9 mouse cellular contexts compared by ENCODE assay signal in genomic region chr4:45820074-45820830, GRCm38 (mm10). TPM values are rescaled to one million over a fixed set of nuclear protein-coding genes. Genes with fewer than 3 reads are reported as not detected.
A peak's percentile ranks its signal among the peaks of the same experiment; 100 is the strongest.
DNase-seq lines count a peak whose midpoint lies in the region; ATAC-seq lines count a peak whose summit lies in the region.
"Had no signal": no experiment of that assay in that cellular context is flagged by ENCODE, and none has a peak within 500 bp of the region (broad histone marks: within the 10 kb centered on the region; RNA-seq: fewer than 3 reads in every experiment).

No protein-coding gene starts in this region.

- peak; percentile 47 for DNase-seq in 3134 (ENCODE audit: extremely low read depth, insufficient read length, low spot score)
- peak; percentile 77 for DNase-seq in R1 (ENCODE audit: low read depth, low spot score)
- peak; percentile 81 for DNase-seq in embryonic facial prominence, embryonic 10.5 days (ENCODE audit: low spot score)
- peak; percentile 32 to 46 for DNase-seq in heart, adult 9 months (ENCODE audit: low spot score in 2 of 2)
- DNase-seq in lung, adult 18-20 months = peak; percentile 31 to 43
- peak; percentile 65 for DNase-seq in ovary, postnatal 14 days (ENCODE audit: low spot score)
- peak; percentile 72 for DNase-seq in thymus, postnatal 14 days

- H3K4me3 ChIP-seq in embryonic facial prominence, embryonic 10.5 days = peak overlapping the region; percentile 47
- H3K4me3 ChIP-seq in kidney, embryonic 16.5 days (ENCODE audit: low read length) = no peak overlapping the region
- H3K4me3 ChIP-seq: erythroblast, embryonic 14.5 days had no signal

- 0 out of 2 replicates have a peak overlapping the region, but pooled peaks have one; percentile 0 for H3K9ac ChIP-seq in kidney, embryonic 16.5 days (replicated peaks; ENCODE audit: low read length)

- H3K4me1 ChIP-seq in embryonic facial prominence, embryonic 10.5 days = peaks cover 73% of the 10 kb centered on the region
- H3K4me1 ChIP-seq in kidney, embryonic 16.5 days (ENCODE audit: insufficient read depth, low read length) = peaks cover 16% of the 10 kb centered on the region

- H3K27ac ChIP-seq in embryonic facial prominence, embryonic 10.5 days (replicated peaks) = peak overlapping the region; percentile 81
- no peak overlapping the region for H3K27ac ChIP-seq in kidney, embryonic 16.5 days (ENCODE audit: low read length)

- peak overlapping the region; percentile 61 for H3K4me2 ChIP-seq in kidney, embryonic 16.5 days (replicated peaks; ENCODE audit: low read depth, low read length)

- H3K9me3 ChIP-seq in embryonic facial prominence, embryonic 10.5 days = no peaks in the 10 kb centered on the region
- H3K9me3 ChIP-seq in kidney, embryonic 16.5 days (ENCODE audit: low read length) = no peaks in the 10 kb centered on the region

- no peaks in the 10 kb centered on the region for H3K36me3 ChIP-seq in embryonic facial prominence, embryonic 10.5 days (replicated peaks)
- no peaks in the 10 kb centered on the region for H3K36me3 ChIP-seq in kidney, embryonic 16.5 days (ENCODE audit: insufficient read depth, low read length)

- 44% methylated on average over 8 of the region's 8 CpGs for WGBS in embryonic facial prominence, embryonic 10.5 days
- 40% methylated on average over 8 of the region's 8 CpGs for WGBS in kidney, embryonic 16.5 days

- peaks cover 51% of the 10 kb centered on the region for H3K27me3 ChIP-seq in embryonic facial prominence, embryonic 10.5 days (replicated peaks; ENCODE audit: low read depth, poor library complexity, severe bottlenecking)
- H3K27me3 ChIP-seq in kidney, embryonic 16.5 days (ENCODE audit: insufficient read depth, low read length) = peaks cover 27% of the 10 kb centered on the region

- no peak for ATAC-seq in kidney, embryonic 16.5 days (ENCODE audit: low FRiP score, low TSS enrichment)

RNA-seq across cellular contexts. Expression of gene Igfbpl1, which starts 6.5 kb away (rescaled TPM):
- 3.9 and 5.4 TPM in 2 replicates for polyA plus RNA-seq in embryonic facial prominence, embryonic 10.5 days (2016; fragmentation: Nextera tagmentation; extraction: Ambion mirVana)
- polyA plus RNA-seq in kidney, embryonic 16.5 days (2015; fragmentation: Nextera tagmentation; extraction: Ambion mirVana) = 0.12 TPM in 1 of 2 replicates, not detected in the other
- polyA plus RNA-seq: erythroblast, embryonic 14.5 days had no signal

RNA-seq across cellular contexts. Expression of gene Aldh1b1, which starts 21.4 kb away (rescaled TPM):
- 5.0 and 5.2 TPM in 2 replicates for polyA plus RNA-seq in embryonic facial prominence, embryonic 10.5 days (2016; fragmentation: Nextera tagmentation; extraction: Ambion mirVana)
- polyA plus RNA-seq in kidney, embryonic 16.5 days (2015; fragmentation: Nextera tagmentation; extraction: Ambion mirVana) = 10.7 and 11.8 TPM in 2 replicates

RNA-seq across cellular contexts. Expression of gene Stra6l, which starts 28.2 kb away (rescaled TPM):
- polyA plus RNA-seq in embryonic facial prominence, embryonic 10.5 days (2016; fragmentation: Nextera tagmentation; extraction: Ambion mirVana) = 0.09 and 0.21 TPM in 2 replicates
- 0.92 and 1.2 TPM in 2 replicates for polyA plus RNA-seq in kidney, embryonic 16.5 days (2015; fragmentation: Nextera tagmentation; extraction: Ambion mirVana)
- polyA plus RNA-seq: erythroblast, embryonic 14.5 days had no signal
